Mouse (Mus musculus): ENCODE measurements around the gene Nop10.
"Not testable (repeated sequence)": the region's sequence is repeated elsewhere in the genome, so short reads cannot be mapped to it uniquely, and the experiment has no call there.

Gene Nop10

GRCm38 (mm10) chr2:112265448-112266241, 3.9 kb downstream of the Nop10 start, which contains the start of gene Slc12a6:
TSS of gene Slc12a6 (plus strand) at chr2:112265825.
- peak; percentile 89 for DNase-seq

GRCm38 (mm10) chr2:112266242-112266592, 4.5 kb downstream of the Nop10 start, which contains the start of gene Gm21985:
TSS of gene Gm21985 (plus strand) at chr2:112266314.
- peak; percentile 62 for DNase-seq

GRCm38 (mm10) chr2:112266780-112267179, 5.1 kb downstream of the Nop10 start:
- DNase-seq = no peak

- no peak for DNase-seq
These were observed 6.0 kb downstream of the Nop10 start for GRCm38 (mm10) chr2:112267547-112268269.

- DNase-seq = no peak
These were observed 8.3 kb downstream of the Nop10 start for GRCm38 (mm10) chr2:112270011-112270410.

GRCm38 (mm10) chr2:112272909-112273308, 11.2 kb downstream of the Nop10 start:
- no peak for DNase-seq

GRCm38 (mm10) chr2:112273474-112273873, 11.7 kb downstream of the Nop10 start:
- no peak for DNase-seq

GRCm38 (mm10) chr2:112276870-112277269, 15.1 kb downstream of the Nop10 start:
- DNase-seq = no peak

GRCm38 (mm10) chr2:112282846-112283245, 21.1 kb downstream of the Nop10 start:
- no peak for DNase-seq

- no peak for DNase-seq
These were observed 22.8 kb downstream of the Nop10 start for GRCm38 (mm10) chr2:112284363-112285030.

- no peak for DNase-seq
These were observed 23.3 kb downstream of the Nop10 start for GRCm38 (mm10) chr2:112285031-112285390.

GRCm38 (mm10) chr2:112286062-112286461, 24.3 kb downstream of the Nop10 start:
- not testable (repeated sequence) for DNase-seq

- no peak for DNase-seq
These were observed 25.3 kb downstream of the Nop10 start for GRCm38 (mm10) chr2:112287059-112287458.

- DNase-seq = no peak
These were observed 27.8 kb downstream of the Nop10 start for GRCm38 (mm10) chr2:112289507-112289906.

GRCm38 (mm10) chr2:112292823-112293222, 31.1 kb downstream of the Nop10 start:
- no peak for DNase-seq

- no peak for DNase-seq
These were observed 34.5 kb downstream of the Nop10 start for GRCm38 (mm10) chr2:112296211-112296610.

GRCm38 (mm10) chr2:112298221-112298620, 36.5 kb downstream of the Nop10 start:
- no peak for DNase-seq

GRCm38 (mm10) chr2:112308671-112309070, 46.9 kb downstream of the Nop10 start:
- DNase-seq = no peak

GRCm38 (mm10) chr2:112309161-112309600, 47.5 kb downstream of the Nop10 start:
- no peak for DNase-seq
